Mouse (Mus musculus) heart, adult 2 months (tissue): ENCODE measurements around the gene Cst7.

Experiments
- CTCF ChIP-seq: fragments of 200-600 bp; IDR thresholded peaks from 2 replicates; pipeline ENCODE4 v1.8.1; 2022; ENCODE audit warnings: antibody characterized with exemption, mild to moderate bottlenecking, moderate library complexity
- EP300 ChIP-seq: fragments of 200-500 bp; IDR thresholded peaks from 2 replicates; pipeline ENCODE4 v1.6.1; 2011; ENCODE audit warnings: low read depth, low read length, control low read depth; ENCODE audit not compliant: insufficient read depth
- POLR2A ChIP-seq: fragments of 200-500 bp; IDR thresholded peaks from 2 replicates; pipeline ENCODE4 v1.6.1; 2011; ENCODE audit warnings: mild to moderate bottlenecking, low read depth, low read length, control low read depth; ENCODE audit not compliant: insufficient read depth

- TF ChIP-seq CTCF = no peak
- TF ChIP-seq EP300 = no peak
- TF ChIP-seq POLR2A = no peak
Measured at GRCm38 (mm10) chr2:150572463-150572862, 2.2 kb downstream of the Cst7 start.
